Mouse (Mus musculus): ENCODE results near the gene Stard3.

DNA sequence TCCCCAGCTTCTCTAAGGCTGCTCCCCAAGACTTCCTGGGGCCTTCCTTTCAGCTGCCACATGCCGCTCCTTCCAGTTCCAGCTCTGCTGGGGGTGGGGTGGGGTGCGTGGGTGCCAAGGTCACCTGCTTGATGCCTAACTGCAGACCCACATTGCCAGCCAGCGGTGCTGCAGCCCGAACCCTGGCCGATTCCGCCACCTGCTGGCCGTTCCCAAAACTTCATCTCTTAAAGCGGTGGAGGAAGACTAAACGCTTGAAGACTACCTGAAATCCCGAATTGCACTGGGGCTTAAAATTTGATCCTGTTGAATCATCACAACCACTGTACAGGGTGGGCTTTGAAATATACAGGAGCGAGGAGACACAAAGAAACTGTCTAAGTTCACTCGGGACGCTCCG is 12.9 kb upstream of the Stard3 start:
- TF ChIP-seq MAX (IDR thresholded peaks at IDR 0.05; ENCODE audit: low read length) (no peak), MEF2A (IDR thresholded peaks at IDR 0.05; ENCODE audit: borderline replicate concordance, low read depth, low read length) (no peak; the same call in 1 of the 2 replicates), ZMIZ1 (IDR thresholded peaks at IDR 0.05; ENCODE audit: low read depth, low read length) (no peak), IRF4 (IDR thresholded peaks at IDR 0.05; ENCODE audit: low read depth, low read length) (0 out of 2 replicates have a peak, but pooled peaks have one; percentile 22), CHD1 (IDR thresholded peaks at IDR 0.05; ENCODE audit: low read depth, low read length) (no peak), MAFK (IDR thresholded peaks at IDR 0.05; ENCODE audit: insufficient replicate concordance, low read length) (no peak), CTCF (conservative IDR thresholded peaks at IDR 0.05 in 1 of 2, IDR thresholded peaks at IDR 0.05 in 1 of 2; ENCODE audit: low read depth in 2 of 2, low read length in 2 of 2) (peak; percentile 43 to 96; a peak in 3 of 4 replicates), GABPA (IDR thresholded peaks at IDR 0.05; ENCODE audit: insufficient replicate concordance, low read depth, low read length) (no peak), MXI1 (IDR thresholded peaks at IDR 0.05; ENCODE audit: low read depth, low read length) (no peak), E2F4 (IDR thresholded peaks at IDR 0.05; ENCODE audit: insufficient replicate concordance, low read depth, low read length) (no peak), EP300 (IDR thresholded peaks at IDR 0.05; ENCODE audit: low read length) (no peak), ELF1 (IDR thresholded peaks at IDR 0.05; ENCODE audit: low read depth, low read length) (no peak), UBTF (IDR thresholded peaks at IDR 0.05; ENCODE audit: low read depth, low read length) (no peak), POLR2A (IDR thresholded peaks at IDR 0.05; ENCODE audit: low read depth, low read length) (no peak)

All from CH12.LX (cell line).